Mouse (Mus musculus) MEL (cell line): ENCODE results near the gene Crybg3. TPM values are rescaled to one million over a fixed set of nuclear protein-coding genes. Genes with fewer than 3 reads are reported as not detected.
"Not testable (repeated sequence)": the region's sequence is repeated elsewhere in the genome, so short reads cannot be mapped to it uniquely, and the experiment has no call there.

Source experiments
- DNase-seq: peaks from one replicate; pipeline ENCODE4 v3.0.0; 2011; ENCODE audit warnings: low read depth, low spot score
- H3K27ac ChIP-seq: 2 replicates; pipeline ENCODE4 v1.5.1; 2012; ENCODE audit warnings: low read depth, mild to moderate bottlenecking, control low read depth, low read length, moderate library complexity; ENCODE audit not compliant: control insufficient read depth
- H3K27me3 ChIP-seq, 2 experiments: fragments of 150-350 bp in 1 of 2; sonication (generic) in 1 of 2; 2 replicates each; pipeline ENCODE4 v1.6.1; 2012; ENCODE audit warnings: low read length in 2 of 2, mild to moderate bottlenecking in 2 of 2, improper control_type of control experiment in 1 of 2, moderate library complexity in 1 of 2; ENCODE audit not compliant: insufficient read depth in 2 of 2, control insufficient read depth in 1 of 2
- H3K36me3 ChIP-seq, 2 experiments: 2 replicates each; pipeline ENCODE4 v1.6.1; 2012 to 2014; ENCODE audit warnings: low read length in 2 of 2, improper control_type of control experiment in 1 of 2, inconsistent platforms in 1 of 2, mild to moderate bottlenecking in 1 of 2; ENCODE audit not compliant: insufficient read depth in 2 of 2, control insufficient read depth in 1 of 2
- H3K4me1 ChIP-seq, 2 experiments: fragments of 150-350 bp in 1 of 2; sonication (generic) in 1 of 2; 2 replicates each; pipeline ENCODE4 v1.6.1; 2012; ENCODE audit warnings: low read length in 2 of 2, improper control_type of control experiment in 1 of 2, mild to moderate bottlenecking in 1 of 2; ENCODE audit not compliant: insufficient read depth in 2 of 2, control insufficient read depth in 1 of 2
- H3K4me3 ChIP-seq, 2 experiments: fragments of 150-350 bp in 1 of 2; sonication (generic) in 1 of 2; 2 replicates each; pipeline ENCODE4 v1.5.1; 2012; ENCODE audit warnings: low read depth in 2 of 2, low read length in 2 of 2, mild to moderate bottlenecking in 2 of 2, moderate library complexity in 2 of 2, control low read depth in 1 of 2, improper control_type of control experiment in 1 of 2; ENCODE audit not compliant: control insufficient read depth in 1 of 2, insufficient read depth in 1 of 2
- H3K79me2 ChIP-seq: 2 replicates; pipeline ENCODE4 v1.6.1; 2012; ENCODE audit warnings: mild to moderate bottlenecking, low read length, moderate library complexity; ENCODE audit not compliant: control insufficient read depth, poor library complexity, insufficient read depth
- H3K9ac ChIP-seq: 2 replicates; pipeline ENCODE4 v1.6.1; 2012; ENCODE audit warnings: low read depth, mild to moderate bottlenecking, control low read depth, low read length, moderate library complexity; ENCODE audit not compliant: control insufficient read depth, poor library complexity, severe bottlenecking
- H3K9me3 ChIP-seq: fragments of 150-350 bp; sonication (generic); replicated peaks from 2 replicates; pipeline ENCODE4 v1.6.1; 2012; ENCODE audit warnings: mild to moderate bottlenecking, low read length, improper control_type of control experiment, moderate library complexity; ENCODE audit not compliant: insufficient read depth
- CHD1 ChIP-seq: IDR thresholded peaks from 2 replicates; pipeline ENCODE4 v1.6.1; 2012; ENCODE audit warnings: low read depth, mild to moderate bottlenecking, inconsistent platforms, low read length, improper control_type of control experiment
- ELF1 ChIP-seq: IDR thresholded peaks from 2 replicates; pipeline ENCODE4 v1.6.1; 2014; ENCODE audit warnings: low read depth, mild to moderate bottlenecking, inconsistent platforms, low read length, improper control_type of control experiment, moderate library complexity
- EP300 ChIP-seq, 2 experiments: IDR thresholded peaks; 2 replicates each; pipeline ENCODE4 v1.6.1; 2011; ENCODE audit warnings: improper control_type of control experiment in 2 of 2, low read length in 2 of 2, low read depth in 1 of 2, mild to moderate bottlenecking in 1 of 2
- KAT2A ChIP-seq: conservative IDR thresholded peaks from 2 replicates; pipeline ENCODE4 v1.6.1; 2012; ENCODE audit warnings: low read depth, low read length, improper control_type of control experiment, inconsistent platforms
- MAFK ChIP-seq: IDR thresholded peaks from 2 replicates; pipeline ENCODE4 v1.6.1; 2011; ENCODE audit warnings: low read depth, mild to moderate bottlenecking, low read length, improper control_type of control experiment, borderline replicate concordance
- MAX ChIP-seq: IDR thresholded peaks from 2 replicates; pipeline ENCODE4 v1.6.1; 2011; ENCODE audit warnings: low read length, improper control_type of control experiment
- MXI1 ChIP-seq: IDR thresholded peaks from 2 replicates; pipeline ENCODE4 v1.6.1; 2011; ENCODE audit warnings: mild to moderate bottlenecking, low read depth, low read length, improper control_type of control experiment
- NELFE ChIP-seq: IDR thresholded peaks from 2 replicates; pipeline ENCODE4 v1.6.1; 2011; ENCODE audit warnings: low read depth, low read length, improper control_type of control experiment
- POLR2AphosphoS5 ChIP-seq: IDR thresholded peaks from 2 replicates; pipeline ENCODE4 v1.6.1; 2012; ENCODE audit warnings: low read depth, borderline replicate concordance, mild to moderate bottlenecking, inconsistent platforms, low read length, moderate library complexity, mixed read lengths
- TAL1 ChIP-seq: IDR thresholded peaks from 2 replicates; pipeline ENCODE4 v1.6.1; 2012; ENCODE audit warnings: mild to moderate bottlenecking, inconsistent platforms, low read length, moderate library complexity, mixed read lengths
- TBP ChIP-seq: IDR thresholded peaks from 2 replicates; pipeline ENCODE4 v1.8.0; 2011; ENCODE audit warnings: low read depth, low read length, improper control_type of control experiment
- UBTF ChIP-seq: IDR thresholded peaks from 2 replicates; pipeline ENCODE4 v1.6.1; 2012; ENCODE audit warnings: low read depth, mild to moderate bottlenecking, inconsistent platforms, low read length, improper control_type of control experiment, moderate library complexity, borderline replicate concordance; ENCODE audit not compliant: insufficient read depth
- USF2 ChIP-seq, 2 experiments: IDR thresholded peaks; 2 replicates each; pipeline ENCODE4 v1.6.1; 2011 to 2012; ENCODE audit warnings: improper control_type of control experiment in 2 of 2, low read length in 2 of 2, borderline replicate concordance in 1 of 2, inconsistent platforms in 1 of 2, low read depth in 1 of 2, mild to moderate bottlenecking in 1 of 2; ENCODE audit not compliant: insufficient read depth in 1 of 2
- ZNF384 ChIP-seq: IDR thresholded peaks from 2 replicates; pipeline ENCODE4 v1.6.1; 2012; ENCODE audit warnings: low read depth, mild to moderate bottlenecking, inconsistent platforms, low read length, improper control_type of control experiment
- polyA plus RNA-seq, 2 experiments: library from polyadenylated mRNA; stranded (reverse) in 1 of 2; unstranded in 1 of 2; fragments of >175 nt in 1 of 2; fragments of >200 nt in 1 of 2; gene quantifications; 2 replicates each; pipeline versions ENCODE4 v1.2.1 to v1.2.4; 2012; ENCODE audit warnings: low replicate concordance in 2 of 2, low read depth in 1 of 2; ENCODE audit not compliant: insufficient read length in 2 of 2, insufficient read depth in 1 of 2, missing spikeins in 1 of 2
- total RNA-seq: library from RNA; depleted of rRNA; stranded (reverse); fragments of 300-350 nt; gene quantifications from 2 replicates; pipeline ENCODE4 v1.2.3, GENCODE M21; 2012

Gene Crybg3
- total and polyA plus RNA-seq, 3 experiments: 0.63 to 0.73 TPM; not detected in 1

DNA sequence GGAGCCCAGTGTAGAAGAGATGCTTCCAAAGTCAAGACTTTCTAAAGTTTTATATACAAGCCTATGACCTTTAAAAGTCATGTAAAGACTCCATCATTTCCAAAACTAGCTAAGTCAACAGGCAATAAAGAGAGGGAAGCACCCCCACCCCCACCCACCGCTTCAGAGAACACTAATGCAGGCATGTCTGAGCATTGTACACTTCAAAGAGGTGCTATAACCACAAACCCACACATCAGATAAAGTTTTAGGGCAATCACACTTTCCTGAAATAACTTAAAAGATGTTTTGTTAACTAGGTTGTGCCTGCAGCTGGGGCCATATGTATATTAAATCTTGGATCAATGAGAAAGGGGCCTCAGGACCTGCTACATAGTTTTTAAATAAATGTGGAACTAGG, 130.9 kb downstream of the Crybg3 start:
- Histone ChIP-seq H3K4me1 (no peaks in the 10 kb centered on the region; a peak in 2 of 4 replicates), H3K27ac (no peak overlapping the region), H3K36me3 (peaks cover 0 to 13% of the 10 kb centered on the region in 2 experiments; a peak in 2 of 4 replicates), H3K4me3 (no peak overlapping the region), H3K27me3 (no peaks in the 10 kb centered on the region), H3K9me3 (no peaks in the 10 kb centered on the region), H3K79me2 (peaks cover 18% of the 10 kb centered on the region), H3K9ac (no peak overlapping the region)
- DNase-seq: no peak
- TF ChIP-seq EP300 (IDR thresholded peaks at IDR 0.05; ENCODE audit: low read depth in 1 of 2, low read length in 2 of 2): no peak
- no peak for TF ChIP-seq TAL1
- no peak for TF ChIP-seq CHD1
- no peak for TF ChIP-seq USF2 (IDR thresholded peaks at IDR 0.05; ENCODE audit: borderline replicate concordance in 1 of 2, insufficient read depth in 1 of 2, low read depth in 1 of 2, low read length in 2 of 2)
- no peak for TF ChIP-seq UBTF
- TF ChIP-seq MXI1: no peak
- no peak for TF ChIP-seq POLR2AphosphoS5
- TF ChIP-seq MAFK: no peak
- TF ChIP-seq NELFE: no peak
- TF ChIP-seq ZNF384: no peak
- TF ChIP-seq MAX: no peak
- TF ChIP-seq, all 39 proteins: peak for 0

- no peaks in the 10 kb centered on the region for H3K9me3 ChIP-seq
- no peak overlapping the region for H3K27ac ChIP-seq
- H3K4me3 ChIP-seq: no peak overlapping the region
- no peak overlapping the region for H3K9ac ChIP-seq
- TF ChIP-seq EP300 (IDR thresholded peaks at IDR 0.05; ENCODE audit: low read depth in 1 of 2, low read length in 2 of 2) (no peak), KAT2A (no peak), TBP (no peak)
- no peaks in the 10 kb centered on the region for H3K79me2 ChIP-seq
- no peak for DNase-seq
- H3K27me3 ChIP-seq: no peaks in the 10 kb centered on the region; a peak in 1 of 4 replicates
- H3K4me1 ChIP-seq: no peaks in the 10 kb centered on the region
- H3K36me3 ChIP-seq: no peaks in the 10 kb centered on the region
These were observed 136.8 kb downstream of the Crybg3 start for GRCm38 (mm10) chr16:59463973-59464372.

GRCm38 (mm10) chr16:59463567-59463966, 137.2 kb downstream of the Crybg3 start:
- Histone ChIP-seq H3K9ac (no peak overlapping the region), H3K4me3 (no peak overlapping the region), H3K36me3 (no peaks in the 10 kb centered on the region), H3K79me2 (no peaks in the 10 kb centered on the region), H3K9me3 (no peaks in the 10 kb centered on the region), H3K27ac (no peak overlapping the region), H3K4me1 (no peaks in the 10 kb centered on the region), H3K27me3 (no peaks in the 10 kb centered on the region; a peak in 1 of 4 replicates)
- no peak for TF ChIP-seq ELF1
- no peak for DNase-seq

DNA sequence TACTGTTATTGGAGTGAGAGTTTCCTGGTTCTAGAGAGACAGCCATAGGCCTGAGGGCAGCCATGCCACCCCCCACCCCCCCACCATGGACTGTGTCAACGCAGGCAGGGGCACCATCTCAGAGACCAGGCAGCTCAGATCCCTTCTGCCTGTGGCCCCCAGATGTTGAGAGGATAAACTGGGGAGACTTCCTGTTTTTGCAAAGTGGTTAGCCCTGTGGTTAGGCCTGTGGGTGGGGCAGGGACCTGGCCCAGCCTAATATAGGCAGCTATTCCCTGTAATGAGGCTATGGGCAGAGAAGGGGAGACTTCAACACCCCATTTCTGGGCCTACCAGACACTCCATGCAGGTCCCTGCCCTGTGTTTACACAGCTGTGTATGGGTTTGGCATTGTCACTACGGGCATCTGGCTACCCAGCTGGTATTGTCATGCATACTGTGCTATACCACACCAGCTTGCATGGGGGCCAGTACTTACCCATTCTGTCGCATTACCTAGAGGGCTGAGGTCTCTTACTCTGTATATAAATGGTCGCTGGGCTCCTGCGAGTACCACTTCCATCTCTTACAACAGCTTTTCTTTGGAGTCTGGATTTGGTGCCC, 141.4 kb downstream of the Crybg3 start:
- not testable (repeated sequence) for DNase-seq, H3K27me3 ChIP-seq, H3K9me3 ChIP-seq, H3K79me2 ChIP-seq, H3K36me3 ChIP-seq, H3K4me3 ChIP-seq, H3K27ac ChIP-seq, H3K9ac ChIP-seq, H3K4me1 ChIP-seq
